Mouse (Mus musculus) E14TG2a.4 (cell line): ENCODE data around the gene Spata16.

Experiments used
- CTCF ChIP-seq: conservative IDR thresholded peaks from 2 replicates; pipeline ENCODE4 v1.5.1; 2014; ENCODE audit warnings: low read length
- NANOG ChIP-seq: IDR thresholded peaks from 2 replicates; pipeline ENCODE4 v1.6.1; 2014; ENCODE audit warnings: borderline replicate concordance, low read length, mixed read lengths

- peak; percentile 23; the same call in 1 of the 2 replicates for TF ChIP-seq CTCF
- TF ChIP-seq NANOG, result no peak
These were observed 197.0 kb downstream of the Spata16 start for GRCm38 (mm10) chr3:26834178-26835050.
